Mouse (Mus musculus): ENCODE measurements around the gene Tmc7. TPM values are rescaled to one million over a fixed set of nuclear protein-coding genes. Genes with fewer than 3 reads are reported as not detected.

Gene Tmc7
- polyA plus RNA-seq (2015; fragmentation: Nextera tagmentation; extraction: Ambion mirVana): 6.3 TPM in 2 replicates

DNA sequence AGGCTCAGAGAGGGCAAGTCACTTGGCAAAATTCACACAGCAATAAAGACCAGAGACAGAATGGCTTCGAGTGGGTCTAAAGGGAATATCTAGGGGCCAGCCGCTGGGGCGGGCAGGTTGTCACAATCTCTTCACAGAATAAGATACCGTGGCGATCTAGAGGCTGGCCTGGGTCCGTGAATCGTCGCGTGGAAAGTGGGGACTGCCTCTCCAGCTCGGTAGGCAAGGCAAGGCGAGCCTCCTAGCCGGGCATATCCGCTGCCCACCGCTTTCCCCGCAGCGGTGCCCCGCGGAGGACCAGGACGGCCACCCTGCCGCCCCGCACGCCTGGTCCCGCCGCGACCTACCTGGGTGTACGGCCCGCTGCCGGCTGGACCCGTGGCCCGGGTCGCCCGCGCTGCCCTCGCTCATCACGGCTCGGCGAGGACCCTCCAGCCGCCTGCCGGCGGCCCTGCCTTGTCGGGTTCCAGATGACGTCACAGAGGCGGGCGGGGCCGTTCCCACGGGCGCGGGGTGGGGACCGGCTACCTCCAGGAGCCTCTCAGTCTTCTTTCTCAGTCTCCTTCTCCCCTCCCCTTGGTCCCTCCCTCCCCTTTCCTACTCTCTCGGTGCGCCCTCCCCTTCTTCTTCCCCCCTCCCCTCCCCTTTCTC lies at the start of gene Tmc7:
Gene Tmc7 (minus strand): TSS at position 480 of the 651 bp plus-strand sequence.
- no peaks in the 10 kb centered on the region for H3K9me3 ChIP-seq
- H3K9ac ChIP-seq: peak within 1 kb of the TSS; percentile 88
- under 1% methylated on average over 49 of the region's 51 CpGs for WGBS
- H3K27me3 ChIP-seq: 0 out of 2 replicates have a peak, but pooled peaks cover 2% of the 10 kb centered on the region
- H3K27ac ChIP-seq: peak within 1 kb of the TSS; percentile 70; the same call in 1 of the 2 replicates
- H3K36me3 ChIP-seq: peaks cover 6% of the 10 kb centered on the region; the same call in 1 of the 2 replicates
- H3K4me2 ChIP-seq: peak within 1 kb of the TSS; percentile 79
- peaks cover 15% of the 10 kb centered on the region for H3K4me1 ChIP-seq (replicated peaks)
- peak; percentile 92 for ATAC-seq (ENCODE audit: low FRiP score)
- peak within 1 kb of the TSS; percentile 68 for H3K4me3 ChIP-seq

DNA sequence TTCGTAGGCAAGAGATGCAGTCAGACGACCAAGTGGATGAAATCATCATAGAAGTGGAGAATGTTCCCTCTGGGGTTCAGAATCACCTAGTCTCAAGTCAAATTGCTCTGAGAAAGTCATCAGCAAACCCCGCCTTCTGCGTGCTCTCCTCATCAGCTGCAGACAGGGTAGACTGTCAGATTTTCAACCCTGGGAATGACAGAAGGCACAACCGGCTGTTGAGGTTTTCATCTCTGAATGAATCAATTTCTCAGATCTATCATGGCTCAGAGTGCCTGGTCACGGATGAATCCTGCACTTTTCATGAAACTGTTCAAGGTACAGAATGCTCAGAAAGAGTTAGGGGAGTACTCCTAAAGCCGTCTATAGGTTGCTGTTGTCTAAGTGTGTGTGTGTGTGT lies 49.4 kb upstream of the Tmc7 start:
- no peaks in the 10 kb centered on the region for H3K4me1 ChIP-seq (replicated peaks)
- 87% methylated on average over 7 of the region's 7 CpGs for WGBS
- no peaks in the 10 kb centered on the region for H3K9me3 ChIP-seq
- no peak overlapping the region for H3K4me2 ChIP-seq
- no peak for ATAC-seq (ENCODE audit: low FRiP score)
- no peak overlapping the region for H3K9ac ChIP-seq
- no peak overlapping the region for H3K27ac ChIP-seq
- H3K36me3 ChIP-seq: no peaks in the 10 kb centered on the region
- H3K27me3 ChIP-seq: no peaks in the 10 kb centered on the region
- no peak overlapping the region for H3K4me3 ChIP-seq

DNA sequence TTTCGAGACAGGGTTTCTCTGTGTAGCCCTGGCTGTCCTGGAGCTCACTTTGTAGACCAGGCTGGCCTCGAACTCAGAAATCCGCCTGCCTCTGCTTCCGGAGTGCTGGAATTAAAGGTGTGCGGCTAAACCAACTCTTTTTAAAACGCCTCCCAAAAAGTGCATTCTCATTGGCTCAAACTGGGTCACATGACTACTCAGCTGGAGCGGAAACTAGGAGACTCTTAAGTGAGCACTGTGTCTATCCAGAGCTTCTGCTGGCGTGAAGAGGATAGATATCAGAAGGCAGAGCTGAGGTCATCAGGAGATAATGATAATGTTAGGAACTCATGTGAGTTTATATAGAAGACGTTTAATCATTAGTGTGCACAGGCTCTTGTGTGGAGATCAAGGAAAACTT lies 48.6 kb upstream of the Tmc7 start:
- no peak for ATAC-seq (ENCODE audit: low FRiP score)
- H3K36me3 ChIP-seq: no peaks in the 10 kb centered on the region
- no peak overlapping the region for H3K9ac ChIP-seq
- no peaks in the 10 kb centered on the region for H3K9me3 ChIP-seq
- no peak overlapping the region for H3K27ac ChIP-seq
- no peaks in the 10 kb centered on the region for H3K4me1 ChIP-seq (replicated peaks)
- H3K4me3 ChIP-seq: no peak overlapping the region
- no peaks in the 10 kb centered on the region for H3K27me3 ChIP-seq
- no peak overlapping the region for H3K4me2 ChIP-seq
- WGBS: 92% methylated on average over 9 of the region's 9 CpGs

DNA sequence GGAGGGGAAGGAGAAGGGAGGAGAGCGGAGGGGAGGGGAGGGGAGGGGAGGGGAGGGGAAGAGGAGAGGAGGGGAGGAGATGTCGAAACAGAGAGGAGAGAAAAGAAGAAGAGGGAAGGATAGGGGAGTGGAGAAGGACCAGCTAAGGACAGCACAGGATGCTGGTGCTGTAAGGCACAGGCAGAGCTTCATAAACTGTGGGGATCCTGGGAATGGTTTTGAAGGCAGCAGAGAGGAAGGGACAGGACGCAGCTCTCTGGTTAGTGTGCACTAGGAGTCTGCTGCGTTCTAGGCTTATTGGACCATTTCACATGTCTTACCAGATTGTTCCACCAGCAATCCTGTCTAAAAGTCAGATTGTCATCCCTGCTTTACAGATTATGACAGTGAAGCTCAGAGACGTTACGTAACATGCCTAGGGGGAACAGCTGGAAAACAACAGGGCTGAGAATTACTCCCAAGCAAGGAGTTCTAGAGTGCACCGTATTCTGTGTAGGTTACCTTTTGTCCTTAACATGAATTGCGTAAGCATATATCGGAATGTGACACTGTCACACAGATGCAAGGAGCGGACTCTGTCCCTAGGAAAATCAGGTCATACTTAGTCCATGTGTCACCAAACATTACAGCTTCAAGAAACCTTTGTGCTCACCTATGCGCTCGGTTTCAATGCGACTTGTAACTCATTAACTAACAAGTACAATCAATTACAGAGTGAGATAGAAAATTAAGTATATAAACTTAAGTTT lies 43.2 kb upstream of the Tmc7 start:
- WGBS: 86% methylated on average over 12 of the region's 13 CpGs
- Histone ChIP-seq H3K27me3 (no peaks in the 10 kb centered on the region), H3K4me1 (replicated peaks) (no peaks in the 10 kb centered on the region), H3K4me3 (no peak overlapping the region), H3K27ac (no peak overlapping the region), H3K36me3 (no peaks in the 10 kb centered on the region), H3K9me3 (no peaks in the 10 kb centered on the region), H3K9ac (no peak overlapping the region), H3K4me2 (no peak overlapping the region)
- ATAC-seq (ENCODE audit: low FRiP score): no peak

DNA sequence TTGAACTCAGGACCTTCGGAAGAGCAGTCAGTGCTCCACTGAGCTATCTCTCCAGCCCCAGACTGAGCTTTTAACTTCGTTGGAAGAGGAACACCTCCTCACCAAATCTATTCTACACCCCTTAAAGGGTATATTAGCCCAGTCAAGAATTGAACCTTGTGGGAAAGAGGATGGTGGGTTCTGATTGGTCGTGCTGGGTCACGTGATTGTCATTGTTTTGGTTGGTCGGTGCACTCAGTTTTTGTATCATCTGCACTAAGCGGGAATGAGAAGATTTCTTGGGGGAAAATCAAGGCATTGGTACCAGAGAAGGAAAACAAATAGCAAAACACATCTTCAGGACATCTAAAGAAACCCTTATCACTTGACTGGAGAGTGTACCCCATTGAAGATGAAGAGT lies 36.6 kb upstream of the Tmc7 start:
- no peak overlapping the region for H3K9ac ChIP-seq

DNA sequence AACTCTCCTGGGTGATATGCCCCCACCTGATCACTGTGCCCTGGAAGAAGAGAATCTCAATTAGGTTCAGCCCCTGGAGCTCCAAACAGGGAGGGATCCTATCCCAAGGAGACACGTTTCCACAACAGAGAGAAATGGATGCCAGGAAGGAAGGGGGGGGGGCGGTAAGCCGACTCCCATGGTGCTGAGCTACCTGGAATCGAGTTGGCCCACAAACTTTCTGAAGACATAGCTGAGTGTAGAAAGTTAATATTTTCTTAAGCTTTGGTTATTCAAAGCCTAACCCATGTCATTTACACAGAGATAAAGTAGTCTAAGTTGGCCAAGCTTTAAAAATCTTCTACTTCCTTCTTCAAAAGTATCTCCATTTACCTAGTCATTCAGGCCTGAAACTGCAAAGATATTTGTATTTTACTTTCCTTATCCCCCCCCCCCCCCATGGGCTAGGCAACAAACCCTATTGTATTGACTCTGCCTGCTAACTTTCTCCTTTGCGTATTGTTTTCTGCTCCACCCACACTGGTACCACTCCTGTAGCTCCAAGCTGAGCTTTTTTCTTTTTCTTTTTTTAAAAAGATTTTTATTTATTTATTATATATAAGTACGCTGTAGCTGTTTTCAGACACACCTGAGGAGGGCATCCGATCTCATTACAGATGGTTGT lies 35.8 kb upstream of the Tmc7 start:
- Histone ChIP-seq H3K4me3 (no peak overlapping the region), H3K9me3 (no peaks in the 10 kb centered on the region), H3K9ac (no peak overlapping the region), H3K27ac (no peak overlapping the region), H3K27me3 (no peaks in the 10 kb centered on the region), H3K36me3 (no peaks in the 10 kb centered on the region), H3K4me2 (no peak overlapping the region), H3K4me1 (replicated peaks) (no peaks in the 10 kb centered on the region)
- WGBS: 93% methylated on average over 7 of the region's 7 CpGs
- no peak for ATAC-seq (ENCODE audit: low FRiP score)

More for the DNA sequence above, 36.6 kb upstream of the Tmc7 start:
- H3K4me2 ChIP-seq: no peak overlapping the region
- H3K9me3 ChIP-seq: no peaks in the 10 kb centered on the region
- no peaks in the 10 kb centered on the region for H3K4me1 ChIP-seq (replicated peaks)
- H3K27ac ChIP-seq: no peak overlapping the region
- ATAC-seq (ENCODE audit: low FRiP score): no peak
- no peaks in the 10 kb centered on the region for H3K36me3 ChIP-seq
- H3K4me3 ChIP-seq: no peak overlapping the region
- no peaks in the 10 kb centered on the region for H3K27me3 ChIP-seq
- 83% methylated on average over 6 of the region's 6 CpGs for WGBS

DNA sequence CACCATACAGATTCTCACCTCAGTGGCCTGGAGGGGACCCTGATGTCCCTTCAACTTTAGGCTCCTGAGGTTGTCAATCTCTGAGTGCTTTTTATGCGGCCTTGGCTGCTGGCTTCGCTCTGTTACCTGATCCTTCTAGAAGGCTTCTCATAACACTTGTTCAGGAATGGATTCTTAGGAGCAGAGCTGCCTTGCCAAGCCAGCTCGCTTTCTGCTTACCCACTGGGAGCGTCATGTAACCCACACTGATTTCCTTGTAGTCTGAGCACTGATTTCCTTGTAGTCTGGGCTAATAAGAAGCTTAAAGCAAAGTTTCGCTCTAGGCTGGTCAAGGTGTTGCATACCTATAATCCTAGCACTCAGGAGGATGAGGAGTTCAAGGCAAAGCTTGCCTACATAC lies 33.6 kb upstream of the Tmc7 start:
- no peak overlapping the region for H3K27ac ChIP-seq
- H3K9me3 ChIP-seq: no peaks in the 10 kb centered on the region
- no peak for ATAC-seq (ENCODE audit: low FRiP score)
- H3K4me3 ChIP-seq: no peak overlapping the region
- WGBS: 85% methylated on average over 5 of the region's 5 CpGs
- H3K9ac ChIP-seq: no peak overlapping the region
- no peaks in the 10 kb centered on the region for H3K36me3 ChIP-seq
- no peak overlapping the region for H3K4me2 ChIP-seq
- no peaks in the 10 kb centered on the region for H3K27me3 ChIP-seq
- no peaks in the 10 kb centered on the region for H3K4me1 ChIP-seq (replicated peaks)

DNA sequence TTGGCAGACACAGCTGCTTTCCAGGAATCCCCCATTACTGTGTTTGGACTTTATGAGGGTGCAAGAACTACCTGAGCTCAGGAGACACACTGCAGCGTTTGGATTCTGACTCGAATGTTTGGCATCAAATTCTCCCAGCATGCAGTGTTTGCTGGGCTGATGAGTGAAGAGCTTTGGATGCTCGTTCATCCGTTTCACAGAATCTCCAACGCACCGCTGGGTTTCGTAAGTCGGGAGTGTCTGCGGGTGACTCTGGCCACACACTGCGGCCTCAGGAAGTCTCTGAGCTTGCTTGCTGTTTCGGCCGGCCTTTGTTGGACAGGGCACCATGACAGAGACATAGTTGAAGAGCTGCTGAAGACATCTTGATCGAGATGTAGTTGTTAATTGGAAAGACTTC lies 29.5 kb upstream of the Tmc7 start:
- Histone ChIP-seq H3K9ac (no peak overlapping the region), H3K27ac (no peak overlapping the region), H3K4me1 (replicated peaks) (no peaks in the 10 kb centered on the region), H3K27me3 (no peaks in the 10 kb centered on the region), H3K9me3 (no peaks in the 10 kb centered on the region), H3K4me2 (no peak overlapping the region), H3K36me3 (no peaks in the 10 kb centered on the region), H3K4me3 (no peak overlapping the region)
- no peak for ATAC-seq (ENCODE audit: low FRiP score)
- WGBS: 43% methylated on average over 13 of the region's 13 CpGs

DNA sequence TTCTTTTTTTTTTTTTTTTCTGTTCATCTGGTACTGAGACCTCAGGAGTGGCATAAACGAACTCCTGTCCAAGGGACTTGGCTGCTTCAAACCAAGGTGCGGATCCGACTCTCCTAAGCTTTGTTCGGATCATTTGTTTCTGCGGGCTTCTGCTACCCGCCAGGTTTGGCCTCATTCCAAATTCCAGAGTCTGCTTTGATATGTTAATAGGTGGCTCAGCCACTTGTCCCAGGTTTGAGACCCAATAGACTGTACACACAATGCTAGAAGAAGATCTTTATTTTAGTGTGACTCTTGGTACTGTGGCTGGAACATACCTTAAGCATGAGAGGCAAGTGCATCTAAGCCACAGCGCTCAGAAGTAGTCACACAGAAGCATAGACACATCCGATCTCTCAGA lies 27.4 kb upstream of the Tmc7 start:
- ATAC-seq (ENCODE audit: low FRiP score): no peak
- H3K27ac ChIP-seq: no peak overlapping the region
- H3K27me3 ChIP-seq: no peaks in the 10 kb centered on the region
- no peaks in the 10 kb centered on the region for H3K36me3 ChIP-seq
- no peak overlapping the region for H3K9ac ChIP-seq
- no peaks in the 10 kb centered on the region for H3K9me3 ChIP-seq
- WGBS: 53% methylated on average over 8 of the region's 8 CpGs
- no peaks in the 10 kb centered on the region for H3K4me1 ChIP-seq (replicated peaks)
- H3K4me3 ChIP-seq: no peak overlapping the region
- no peak overlapping the region for H3K4me2 ChIP-seq

DNA sequence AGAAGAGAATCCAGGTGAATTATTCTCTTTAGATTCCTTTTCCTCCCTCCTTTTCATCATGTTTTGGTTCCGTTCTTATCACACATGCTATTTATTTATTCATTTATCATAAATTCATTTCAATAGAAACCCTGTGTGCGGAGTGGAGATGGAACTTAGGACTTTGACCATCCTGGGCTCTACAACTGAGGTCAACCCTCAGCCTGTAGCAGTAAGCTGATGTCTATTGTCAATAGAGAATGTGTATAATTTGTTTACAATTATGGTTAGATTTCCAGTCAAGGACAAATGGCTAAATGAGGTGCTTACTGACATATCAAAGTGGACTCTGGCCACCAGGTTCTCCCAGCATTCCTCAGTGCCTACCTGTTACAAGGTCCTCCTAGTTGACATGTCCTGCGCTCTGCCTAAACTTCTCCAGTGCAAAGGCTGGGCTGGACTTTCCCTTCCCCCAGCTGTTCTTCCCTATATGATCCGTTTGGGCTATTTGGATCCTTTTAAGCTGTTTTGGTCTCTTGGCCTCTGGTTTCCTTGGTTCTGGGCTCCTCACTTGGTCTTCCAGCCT lies 26.7 kb upstream of the Tmc7 start:
- H3K9me3 ChIP-seq: 0 out of 2 replicates have a peak, but pooled peaks cover 4% of the 10 kb centered on the region
- H3K27ac ChIP-seq: no peak overlapping the region
- no peaks in the 10 kb centered on the region for H3K36me3 ChIP-seq
- no peaks in the 10 kb centered on the region for H3K27me3 ChIP-seq
- H3K4me2 ChIP-seq: no peak overlapping the region
- no peak overlapping the region for H3K9ac ChIP-seq
- no peak overlapping the region for H3K4me3 ChIP-seq
- ATAC-seq (ENCODE audit: low FRiP score): no peak
- 92% methylated on average over 4 of the region's 4 CpGs for WGBS
- H3K4me1 ChIP-seq (replicated peaks): no peaks in the 10 kb centered on the region

DNA sequence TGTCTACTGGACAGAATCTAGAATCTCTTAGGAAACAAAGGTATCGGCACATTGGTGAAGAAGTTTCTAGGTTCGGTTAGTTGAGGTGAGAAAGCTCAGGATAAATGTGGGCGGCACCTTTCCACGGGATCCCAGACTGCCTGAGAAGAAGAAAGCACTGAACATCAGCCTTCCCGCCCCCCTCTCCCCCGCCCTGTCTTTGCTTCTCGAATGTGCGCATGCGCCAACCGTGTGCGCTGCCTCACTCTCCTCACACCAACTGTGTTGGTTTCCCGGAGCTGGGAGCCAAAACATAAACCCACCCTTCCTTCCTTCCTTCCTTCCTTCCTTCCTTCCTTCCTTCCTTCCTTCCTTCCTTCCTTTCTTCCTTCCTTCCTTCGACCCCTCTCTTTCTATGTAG lies 26.2 kb upstream of the Tmc7 start:
- no peak overlapping the region for H3K4me3 ChIP-seq
- H3K9me3 ChIP-seq: 0 out of 2 replicates have a peak, but pooled peaks cover 4% of the 10 kb centered on the region
- H3K36me3 ChIP-seq: no peaks in the 10 kb centered on the region
- ATAC-seq (ENCODE audit: low FRiP score): no peak
- no peak overlapping the region for H3K27ac ChIP-seq
- no peaks in the 10 kb centered on the region for H3K4me1 ChIP-seq (replicated peaks)
- no peak overlapping the region for H3K4me2 ChIP-seq
- no peaks in the 10 kb centered on the region for H3K27me3 ChIP-seq
- WGBS: 90% methylated on average over 13 of the region's 13 CpGs
- H3K9ac ChIP-seq: no peak overlapping the region

DNA sequence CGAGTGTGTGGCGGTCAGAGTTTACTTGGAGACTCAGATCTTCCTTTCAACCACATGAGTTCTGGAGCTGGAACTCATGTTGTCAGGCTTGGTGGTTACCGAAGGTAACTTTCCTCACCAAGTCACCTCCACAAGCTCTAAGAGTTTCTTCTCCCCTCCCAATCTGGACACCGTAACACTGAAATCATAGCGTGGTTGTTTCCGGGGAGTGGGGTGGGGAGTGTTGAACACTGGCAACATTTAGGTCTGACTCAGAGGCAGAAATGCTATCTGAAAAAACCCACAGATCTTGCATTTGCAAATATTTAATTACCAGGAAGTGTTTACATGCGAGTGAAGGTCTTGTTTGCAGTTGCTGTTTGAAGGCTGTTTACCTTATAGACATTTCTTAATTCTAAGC lies 25.3 kb upstream of the Tmc7 start:
- ATAC-seq (ENCODE audit: low FRiP score): no peak
- 96% methylated on average over 7 of the region's 7 CpGs for WGBS
- no peak overlapping the region for H3K4me3 ChIP-seq
- no peaks in the 10 kb centered on the region for H3K27me3 ChIP-seq
- H3K4me2 ChIP-seq: no peak overlapping the region
- H3K36me3 ChIP-seq: no peaks in the 10 kb centered on the region
- H3K9me3 ChIP-seq: 0 out of 2 replicates have a peak, but pooled peaks cover 4% of the 10 kb centered on the region
- H3K9ac ChIP-seq: no peak overlapping the region
- no peak overlapping the region for H3K27ac ChIP-seq
- H3K4me1 ChIP-seq (replicated peaks): no peaks in the 10 kb centered on the region

Data from hindbrain, embryonic 13.5 days (tissue).